Mouse (Mus musculus) urinary bladder, adult 18-20 months (tissue): Measurements from ENCODE around the gene Evc2.

Experiments used
- DNase-seq, 2 experiments: peaks; one replicate each; pipeline ENCODE4 v3.0.0; 2022; ENCODE audit warnings: low spot score in 2 of 2, mixed read lengths in 2 of 2

Gene Evc2

GRCm38 (mm10) chr5:37472025-37472608 lies 133.8 kb downstream of the Evc2 start:
- DNase-seq = no peak
